Mouse (Mus musculus) induced T-regulatory cell, adult 2 months (primary cell): Measurements from ENCODE around the gene Fnip1.

Experiments used
- DNase-seq: peaks from one replicate; pipeline ENCODE4 v3.0.0-alpha.2; 2012; ENCODE audit warnings: low read depth

Fnip1 gene

DNA sequence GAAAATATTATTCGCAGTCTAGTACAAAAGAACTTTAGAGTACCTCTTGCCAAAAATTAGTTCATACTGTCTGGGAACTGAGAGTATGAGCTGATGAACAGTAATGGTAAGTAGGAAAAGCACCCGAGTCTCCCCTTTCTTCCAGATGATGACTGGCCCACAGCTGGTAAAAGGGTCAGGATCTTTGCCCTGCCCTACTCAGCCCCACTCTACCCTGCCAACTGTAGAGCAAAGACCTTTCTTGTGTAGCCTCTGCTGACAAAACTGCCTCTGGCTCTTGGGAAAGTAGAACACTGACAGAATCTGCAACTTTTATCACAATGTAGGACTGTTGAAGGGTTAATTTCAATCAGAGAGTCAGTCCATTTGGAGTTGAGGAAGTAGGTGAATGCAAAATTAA, 117.0 kb downstream of the Fnip1 start:
- DNase-seq = no peak

DNA sequence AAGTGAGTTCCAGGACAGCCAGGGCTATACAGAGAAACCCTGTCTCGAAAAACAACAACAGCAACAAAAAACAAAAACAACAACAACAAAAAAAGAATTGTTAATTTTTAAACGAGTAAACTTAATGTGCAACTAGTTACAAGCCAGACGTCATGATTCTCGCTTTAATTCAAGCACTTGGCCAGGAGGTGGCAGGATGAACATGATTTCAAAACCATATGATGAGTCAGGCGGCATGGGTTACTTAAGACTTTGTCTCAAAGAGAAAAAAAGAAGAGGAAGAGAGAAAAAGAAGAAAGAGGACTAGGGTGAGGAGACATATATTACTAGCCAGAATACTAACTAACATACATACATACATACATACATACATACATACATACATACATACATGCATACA, 124.8 kb downstream of the Fnip1 start:
- peak; percentile 80 for DNase-seq
